In genomic region chr12:81884107-81884398, GRCm38 (mm10) we compare ENCODE assay signal across 12 mouse cellular contexts.
"Had no signal": no experiment of that assay in that cellular context is flagged by ENCODE, and none has a peak within 500 bp of the region (broad histone marks: within the 10 kb centered on the region; RNA-seq: fewer than 3 reads in every experiment).

No protein-coding gene starts in this region.

- H3K9me3 ChIP-seq: hindbrain, embryonic 13.5 days; limb, embryonic 10.5 days; liver, embryonic 12.5 days; midbrain, embryonic 13.5 days; neural tube, embryonic 15.5 days had no signal

- H3K4me3 ChIP-seq: hindbrain, embryonic 13.5 days; limb, embryonic 10.5 days; liver, embryonic 12.5 days; midbrain, embryonic 13.5 days; myocyte; neural tube, embryonic 15.5 days had no signal

- H3K9ac ChIP-seq: hindbrain, embryonic 13.5 days; liver, embryonic 12.5 days; midbrain, embryonic 13.5 days; neural tube, embryonic 15.5 days had no signal

- ATAC-seq: hindbrain, postnatal 0 days; liver, embryonic 12.5 days; midbrain, embryonic 13.5 days had no signal

- H3K27ac ChIP-seq: hindbrain, embryonic 13.5 days; hindbrain, postnatal 0 days; limb, embryonic 10.5 days; liver, embryonic 12.5 days; midbrain, embryonic 13.5 days; neural tube, embryonic 15.5 days had no signal

- DNase-seq: kidney, adult 11 months; right cerebral cortex, adult 18-20 months; spleen, adult 18-20 months; thymus, adult 18-20 months; thymus, postnatal 14 days had no signal

- H3K27me3 ChIP-seq: hindbrain, embryonic 13.5 days; liver, embryonic 12.5 days; midbrain, embryonic 13.5 days; neural tube, embryonic 15.5 days had no signal

- H3K36me3 ChIP-seq: hindbrain, embryonic 13.5 days; limb, embryonic 10.5 days; liver, embryonic 12.5 days; midbrain, embryonic 13.5 days; neural tube, embryonic 15.5 days had no signal

- H3K4me2 ChIP-seq: hindbrain, embryonic 13.5 days; liver, embryonic 12.5 days; midbrain, embryonic 13.5 days; neural tube, embryonic 15.5 days had no signal
